Mouse (Mus musculus): ENCODE results near the gene Cacna1b.

DNA sequence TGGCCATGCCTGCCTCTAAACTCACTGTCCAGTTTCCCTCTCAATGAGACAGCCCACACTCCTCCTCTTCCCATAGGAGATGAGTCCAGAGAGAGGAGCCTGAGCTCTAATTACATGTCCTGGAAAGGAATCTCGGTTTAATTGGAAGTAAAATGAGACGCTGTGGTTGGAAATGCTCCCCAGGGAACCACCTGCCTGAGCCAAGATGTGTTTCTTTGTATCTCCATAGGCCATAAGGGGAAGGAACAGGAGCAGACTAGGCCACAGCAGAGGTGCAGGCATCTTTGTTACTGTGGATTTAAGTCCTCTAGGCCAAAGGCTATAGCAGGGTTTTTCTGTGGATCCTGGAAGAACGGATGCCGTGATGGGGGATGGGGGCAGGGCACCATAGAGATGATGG, 10.4 kb downstream of the Cacna1b start:
- TF ChIP-seq CTCF (IDR thresholded peaks at IDR 0.05; ENCODE audit: low read depth) (no peak), EP300 (IDR thresholded peaks at IDR 0.05; ENCODE audit: low read depth) (no peak)

All from liver, postnatal 0 days (tissue).